Mouse (Mus musculus) liver, embryonic 14.5 days (tissue): ENCODE data around the gene 2200002J24Rik.

Source experiments
- CTCF ChIP-seq: IDR thresholded peaks from 2 replicates; pipeline ENCODE4 v1.5.1; 2016; ENCODE audit warnings: antibody characterized with exemption, low read depth, control low read depth
- EP300 ChIP-seq: IDR thresholded peaks from 2 replicates; pipeline ENCODE4 v1.6.1; 2016; ENCODE audit warnings: antibody characterized with exemption, low read depth

DNA sequence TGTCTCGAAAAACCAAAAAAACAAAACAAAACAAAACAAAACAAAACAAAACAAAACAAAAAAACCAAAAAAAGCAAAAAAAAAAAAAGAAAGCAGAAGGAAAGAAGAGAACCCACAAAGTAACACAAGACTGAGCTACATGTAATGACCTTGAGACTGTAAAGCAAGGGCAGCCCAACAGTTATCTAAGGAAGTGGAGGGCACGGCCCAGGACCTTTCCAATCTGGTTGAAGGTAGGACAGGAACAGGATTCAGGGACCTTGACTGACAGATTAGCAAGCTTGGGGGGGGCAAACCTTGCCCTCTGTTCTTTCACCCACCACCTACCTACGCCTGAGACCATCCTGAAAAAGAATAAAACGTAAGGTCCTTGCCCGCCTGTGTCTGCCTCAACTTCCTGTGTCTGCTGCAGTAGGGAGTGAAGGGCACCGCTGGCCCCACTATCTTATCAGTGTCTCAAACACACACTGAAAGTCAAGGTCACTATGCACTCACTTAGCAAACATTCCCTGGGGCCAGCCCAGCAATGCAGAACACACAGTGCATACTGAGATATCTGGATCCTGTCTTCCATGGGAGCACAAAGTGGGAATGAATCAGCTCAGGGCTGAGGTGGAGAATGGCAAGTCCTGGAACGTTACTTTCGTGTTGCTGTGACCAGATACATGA lies 7.6 kb downstream of the 2200002J24Rik start:
- no peak for TF ChIP-seq EP300
- TF ChIP-seq CTCF = no peak
